Mouse (Mus musculus): ENCODE data around the gene Gxylt2. TPM values are rescaled to one million over a fixed set of nuclear protein-coding genes. Genes with fewer than 3 reads are reported as not detected.
A peak's percentile ranks its signal among the peaks of the same experiment; 100 is the strongest.

Gene Gxylt2
- polyA plus RNA-seq, 1 experiment from 2014 or later: 1.2 TPM

DNA sequence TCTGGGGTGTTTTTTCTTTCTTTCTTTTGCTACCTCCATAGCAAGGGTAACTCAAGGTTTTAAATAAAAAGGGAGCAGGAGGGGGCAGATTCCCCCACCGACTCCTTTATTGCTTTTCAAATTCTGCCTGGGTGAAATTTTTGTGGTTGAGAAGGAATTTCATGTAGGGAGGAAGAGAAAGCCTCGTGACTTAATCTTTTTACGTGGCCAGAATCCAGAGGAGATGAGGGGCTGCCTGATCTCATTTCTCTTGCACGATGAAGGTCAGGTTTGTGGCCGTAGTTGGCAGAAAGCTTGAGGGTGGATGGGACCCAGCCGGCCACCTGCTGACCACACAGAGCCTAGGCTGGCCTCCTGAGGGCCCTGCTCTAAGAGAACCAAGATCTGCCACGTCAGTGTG, 3.0 kb downstream of the Gxylt2 start:
- H3K27ac ChIP-seq (replicated peaks; ENCODE audit: low read depth, low read length): no peak overlapping the region
- 36% methylated on average over 7 of the region's 7 CpGs for WGBS
- no peak overlapping the region for H3K4me2 ChIP-seq (ENCODE audit: low read length)
- peaks cover 23% of the 10 kb centered on the region for H3K27me3 ChIP-seq (ENCODE audit: control insufficient read depth, insufficient read depth, low read length)
- H3K36me3 ChIP-seq (ENCODE audit: control insufficient read depth, insufficient read depth, low read length): no peaks in the 10 kb centered on the region
- H3K9me3 ChIP-seq (ENCODE audit: control insufficient read depth, low read length): no peaks in the 10 kb centered on the region
- H3K9ac ChIP-seq (replicated peaks; ENCODE audit: low read length): no peak overlapping the region
- H3K4me1 ChIP-seq (ENCODE audit: control insufficient read depth, insufficient read depth, low read length): peaks cover 9% of the 10 kb centered on the region; the same call in 1 of the 2 replicates
- ATAC-seq (ENCODE audit: low FRiP score, low TSS enrichment): no peak
- no peak for DNase-seq
- no peak overlapping the region for H3K4me3 ChIP-seq (replicated peaks; ENCODE audit: low read depth, low read length)

DNA sequence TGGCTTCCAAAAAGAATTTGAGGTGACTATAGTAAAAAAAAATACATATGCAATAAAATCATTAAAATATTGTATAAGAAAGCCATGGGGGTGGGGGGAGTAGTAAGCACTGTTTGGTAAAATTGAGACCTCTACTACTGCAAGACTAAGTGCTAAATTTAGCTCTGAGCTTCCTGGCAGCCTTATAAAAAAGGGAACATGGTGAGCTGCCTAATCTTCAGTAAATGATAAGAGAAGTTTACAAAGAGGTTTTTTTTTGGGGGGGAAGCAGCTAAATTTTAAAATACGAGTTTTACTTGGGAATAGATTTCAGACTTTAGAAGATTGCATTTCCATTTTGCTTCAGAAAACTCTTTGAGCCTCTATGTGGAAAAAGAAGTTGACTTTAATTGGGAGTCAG, 3.7 kb downstream of the Gxylt2 start:
- 84% methylated on average over 1 of the region's 1 CpGs for WGBS
- H3K9ac ChIP-seq (replicated peaks; ENCODE audit: low read length): no peak overlapping the region
- H3K4me1 ChIP-seq (ENCODE audit: control insufficient read depth, insufficient read depth, low read length): peaks cover 9% of the 10 kb centered on the region; the same call in 1 of the 2 replicates

DNA sequence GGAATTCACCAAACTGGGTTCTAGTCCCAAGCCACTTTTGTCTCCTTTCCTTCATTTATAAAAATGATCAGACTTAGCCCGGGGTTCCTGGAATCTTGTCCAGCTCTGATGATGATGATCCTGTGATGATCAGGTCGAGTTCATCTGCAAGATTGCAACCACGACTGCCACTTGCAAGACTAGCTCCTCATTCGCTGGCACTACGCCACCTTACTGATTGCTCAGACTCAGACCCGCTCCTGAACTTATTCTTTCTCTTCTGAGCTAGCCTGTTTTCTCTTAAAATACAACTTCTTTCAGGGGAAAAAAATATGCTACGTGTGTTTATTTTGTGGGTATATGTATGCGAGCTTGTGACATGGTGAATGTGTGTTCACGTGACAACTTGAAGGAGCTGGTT, 4.5 kb downstream of the Gxylt2 start:
- H3K4me1 ChIP-seq (ENCODE audit: control insufficient read depth, insufficient read depth, low read length): peaks cover 9% of the 10 kb centered on the region; the same call in 1 of the 2 replicates
- H3K27me3 ChIP-seq (ENCODE audit: control insufficient read depth, insufficient read depth, low read length): peaks cover 17% of the 10 kb centered on the region
- DNase-seq (no peak), ATAC-seq (ENCODE audit: low FRiP score, low TSS enrichment) (no peak)
- no peak overlapping the region for H3K4me3 ChIP-seq (replicated peaks; ENCODE audit: low read depth, low read length)
- H3K4me2 ChIP-seq (ENCODE audit: low read length): no peak overlapping the region
- no peaks in the 10 kb centered on the region for H3K9me3 ChIP-seq (ENCODE audit: control insufficient read depth, low read length)
- 59% methylated on average over 9 of the region's 9 CpGs for WGBS
- H3K9ac ChIP-seq (replicated peaks; ENCODE audit: low read length): no peak overlapping the region
- no peak overlapping the region for H3K27ac ChIP-seq (replicated peaks; ENCODE audit: low read depth, low read length)
- H3K36me3 ChIP-seq (ENCODE audit: control insufficient read depth, insufficient read depth, low read length): no peaks in the 10 kb centered on the region

More for the DNA sequence above, 3.7 kb downstream of the Gxylt2 start:
- H3K27ac ChIP-seq (replicated peaks; ENCODE audit: low read depth, low read length): no peak overlapping the region
- no peak for ATAC-seq (ENCODE audit: low FRiP score, low TSS enrichment)
- H3K36me3 ChIP-seq (ENCODE audit: control insufficient read depth, insufficient read depth, low read length): no peaks in the 10 kb centered on the region
- no peak overlapping the region for H3K4me2 ChIP-seq (ENCODE audit: low read length)
- H3K4me3 ChIP-seq (replicated peaks; ENCODE audit: low read depth, low read length): no peak overlapping the region
- H3K27me3 ChIP-seq (ENCODE audit: control insufficient read depth, insufficient read depth, low read length): peaks cover 23% of the 10 kb centered on the region
- H3K9me3 ChIP-seq (ENCODE audit: control insufficient read depth, low read length): no peaks in the 10 kb centered on the region
- no peak for DNase-seq

DNA sequence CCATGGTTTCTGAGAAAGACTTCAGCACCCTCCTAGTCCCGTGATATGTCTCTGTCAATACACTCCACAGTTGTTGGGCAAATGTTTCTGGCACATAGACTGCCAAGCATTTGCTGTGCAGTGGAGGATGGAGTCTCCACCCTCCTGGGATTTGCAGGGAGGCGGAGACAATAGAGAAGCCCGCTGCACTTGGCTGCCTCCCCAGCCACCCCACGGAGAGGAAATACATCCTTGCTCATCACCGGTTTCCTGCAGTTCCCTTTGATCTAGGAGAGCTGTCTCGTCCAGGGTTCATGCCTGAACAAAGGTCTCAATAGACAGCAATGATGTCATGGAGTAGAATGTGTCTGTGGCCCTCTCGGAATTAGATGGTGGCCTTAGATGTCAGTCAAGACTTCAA, 4.9 kb downstream of the Gxylt2 start:
- Histone ChIP-seq H3K27ac (replicated peaks; ENCODE audit: low read depth, low read length) (no peak overlapping the region), H3K4me1 (ENCODE audit: control insufficient read depth, insufficient read depth, low read length) (peaks cover 9% of the 10 kb centered on the region; the same call in 1 of the 2 replicates), H3K27me3 (ENCODE audit: control insufficient read depth, insufficient read depth, low read length) (peaks cover 17% of the 10 kb centered on the region), H3K4me2 (ENCODE audit: low read length) (no peak overlapping the region), H3K9me3 (ENCODE audit: control insufficient read depth, low read length) (no peaks in the 10 kb centered on the region), H3K4me3 (replicated peaks; ENCODE audit: low read depth, low read length) (no peak overlapping the region), H3K9ac (replicated peaks; ENCODE audit: low read length) (no peak overlapping the region), H3K36me3 (ENCODE audit: control insufficient read depth, insufficient read depth, low read length) (no peaks in the 10 kb centered on the region)
- 5% methylated on average over 7 of the region's 7 CpGs for WGBS
- peak; percentile 64 for DNase-seq
- ATAC-seq (ENCODE audit: low FRiP score, low TSS enrichment): no peak

DNA sequence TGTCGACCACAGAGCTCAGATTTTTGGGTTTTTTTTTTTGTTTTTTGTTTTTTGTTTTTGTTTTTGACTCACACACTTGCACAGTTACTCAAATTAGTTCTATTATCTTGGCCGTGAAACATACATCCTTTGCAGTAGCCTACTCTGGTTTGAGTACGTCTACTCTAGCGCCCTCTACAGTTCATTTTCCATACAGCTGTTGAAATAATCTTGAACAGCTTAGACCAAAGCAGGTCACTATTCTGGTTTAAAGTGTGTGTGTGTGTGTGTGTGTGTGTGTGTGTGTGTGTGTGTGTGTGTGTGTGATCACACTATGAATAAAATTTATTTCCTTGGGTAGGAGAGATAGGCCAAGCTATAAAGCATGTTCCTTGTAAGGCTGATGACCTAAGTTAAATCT, 5.6 kb downstream of the Gxylt2 start:
- Histone ChIP-seq H3K9me3 (ENCODE audit: control insufficient read depth, low read length) (no peaks in the 10 kb centered on the region), H3K4me2 (ENCODE audit: low read length) (no peak overlapping the region), H3K27me3 (ENCODE audit: control insufficient read depth, insufficient read depth, low read length) (peaks cover 13% of the 10 kb centered on the region; the same call in 1 of the 2 replicates), H3K9ac (replicated peaks; ENCODE audit: low read length) (no peak overlapping the region), H3K4me1 (ENCODE audit: control insufficient read depth, insufficient read depth, low read length) (peaks cover 5% of the 10 kb centered on the region; the same call in 1 of the 2 replicates), H3K4me3 (replicated peaks; ENCODE audit: low read depth, low read length) (no peak overlapping the region), H3K27ac (replicated peaks; ENCODE audit: low read depth, low read length) (no peak overlapping the region), H3K36me3 (ENCODE audit: control insufficient read depth, insufficient read depth, low read length) (no peaks in the 10 kb centered on the region)
- ATAC-seq (ENCODE audit: low FRiP score, low TSS enrichment) (no peak), DNase-seq (peak; percentile 47)
- 31% methylated on average over 4 of the region's 4 CpGs for WGBS

DNA sequence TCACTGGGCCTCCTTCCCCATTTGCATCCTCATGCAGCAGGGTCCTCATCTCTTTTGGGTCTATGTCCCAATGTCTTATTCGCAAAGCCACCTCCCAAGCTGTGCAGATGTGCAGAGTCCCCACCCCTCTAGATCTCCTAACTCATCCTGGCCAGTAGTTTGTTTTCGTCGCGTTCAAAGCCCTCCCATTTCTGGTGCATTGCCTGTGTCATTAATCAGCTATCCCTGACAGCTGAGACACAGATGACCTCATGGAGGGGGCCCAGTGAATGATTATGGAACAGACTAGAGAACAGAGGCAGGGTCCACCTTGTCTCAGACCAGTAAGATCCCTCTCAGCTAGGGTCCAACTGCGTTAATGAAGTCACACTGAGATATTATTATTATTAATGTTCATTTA, 6.3 kb downstream of the Gxylt2 start:
- Histone ChIP-seq H3K4me3 (replicated peaks; ENCODE audit: low read depth, low read length) (no peak overlapping the region), H3K36me3 (ENCODE audit: control insufficient read depth, insufficient read depth, low read length) (no peaks in the 10 kb centered on the region), H3K9me3 (ENCODE audit: control insufficient read depth, low read length) (no peaks in the 10 kb centered on the region), H3K27me3 (ENCODE audit: control insufficient read depth, insufficient read depth, low read length) (peaks cover 6% of the 10 kb centered on the region; the same call in 1 of the 2 replicates), H3K4me1 (ENCODE audit: control insufficient read depth, insufficient read depth, low read length) (no peaks in the 10 kb centered on the region), H3K9ac (replicated peaks; ENCODE audit: low read length) (no peak overlapping the region), H3K27ac (replicated peaks; ENCODE audit: low read depth, low read length) (no peak overlapping the region), H3K4me2 (ENCODE audit: low read length) (no peak overlapping the region)
- ATAC-seq (ENCODE audit: low FRiP score, low TSS enrichment) (no peak), DNase-seq (no peak)
- 93% methylated on average over 5 of the region's 5 CpGs for WGBS

DNA sequence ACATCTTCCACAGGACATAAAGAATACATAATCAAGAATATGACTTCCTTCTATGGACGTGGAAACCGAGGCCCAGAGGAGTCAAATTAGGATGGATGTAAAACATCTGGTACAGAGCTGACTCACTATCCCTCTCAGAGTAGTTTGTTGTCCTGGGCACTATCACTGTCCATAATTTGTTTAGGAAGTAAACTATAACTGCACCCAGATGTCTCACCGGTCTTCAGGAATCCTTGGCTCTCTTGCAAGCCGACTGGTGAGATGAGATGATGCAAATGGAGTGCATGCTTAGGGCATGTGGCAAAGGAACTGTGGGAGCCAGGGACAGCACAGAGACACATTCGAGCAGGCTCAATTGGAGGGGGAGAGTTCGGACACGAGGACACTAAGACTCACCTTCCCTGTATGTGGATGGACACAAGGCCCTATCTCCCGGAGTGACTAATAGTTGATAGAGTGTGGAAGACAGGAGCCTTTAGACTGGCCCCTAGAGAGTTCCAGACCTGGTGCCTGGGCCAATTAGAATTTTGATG, 10.8 kb downstream of the Gxylt2 start:
- WGBS: 91% methylated on average over 8 of the region's 8 CpGs
- Histone ChIP-seq H3K4me2 (ENCODE audit: low read length) (no peak overlapping the region), H3K27me3 (ENCODE audit: control insufficient read depth, insufficient read depth, low read length) (no peaks in the 10 kb centered on the region), H3K4me1 (ENCODE audit: control insufficient read depth, insufficient read depth, low read length) (no peaks in the 10 kb centered on the region), H3K36me3 (ENCODE audit: control insufficient read depth, insufficient read depth, low read length) (no peaks in the 10 kb centered on the region), H3K9ac (replicated peaks; ENCODE audit: low read length) (no peak overlapping the region), H3K9me3 (ENCODE audit: control insufficient read depth, low read length) (no peaks in the 10 kb centered on the region), H3K4me3 (replicated peaks; ENCODE audit: low read depth, low read length) (no peak overlapping the region), H3K27ac (replicated peaks; ENCODE audit: low read depth, low read length) (no peak overlapping the region)
- DNase-seq (no peak), ATAC-seq (ENCODE audit: low FRiP score, low TSS enrichment) (no peak)

DNA sequence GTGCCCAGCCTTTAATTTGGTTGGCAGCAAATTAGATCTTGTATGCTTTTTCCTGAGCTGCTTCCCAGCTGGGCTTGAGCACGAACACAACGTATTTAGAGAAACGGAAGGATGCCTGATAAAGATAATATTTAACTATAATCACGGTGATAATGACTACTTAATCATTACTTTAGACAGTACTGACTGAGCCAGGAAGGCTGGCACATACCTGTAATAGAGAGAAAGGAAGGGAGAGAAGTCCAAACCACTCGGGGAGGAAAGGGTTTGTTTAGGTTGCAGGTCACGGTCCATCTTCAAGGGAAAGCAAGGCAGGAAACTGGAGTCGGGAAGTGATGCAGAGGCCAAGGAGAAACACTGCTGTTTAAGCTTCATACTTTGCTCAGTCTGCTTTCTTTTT, 11.6 kb downstream of the Gxylt2 start:
- no peaks in the 10 kb centered on the region for H3K9me3 ChIP-seq (ENCODE audit: control insufficient read depth, low read length)
- ATAC-seq (ENCODE audit: low FRiP score, low TSS enrichment): no peak
- DNase-seq: no peak
- no peak overlapping the region for H3K4me2 ChIP-seq (ENCODE audit: low read length)
- 86% methylated on average over 7 of the region's 7 CpGs for WGBS
- H3K9ac ChIP-seq (replicated peaks; ENCODE audit: low read length): no peak overlapping the region
- H3K27me3 ChIP-seq (ENCODE audit: control insufficient read depth, insufficient read depth, low read length): no peaks in the 10 kb centered on the region
- no peaks in the 10 kb centered on the region for H3K4me1 ChIP-seq (ENCODE audit: control insufficient read depth, insufficient read depth, low read length)
- no peak overlapping the region for H3K27ac ChIP-seq (replicated peaks; ENCODE audit: low read depth, low read length)
- H3K36me3 ChIP-seq (ENCODE audit: control insufficient read depth, insufficient read depth, low read length): no peaks in the 10 kb centered on the region
- no peak overlapping the region for H3K4me3 ChIP-seq (replicated peaks; ENCODE audit: low read depth, low read length)

GRCm38 (mm10) chr6:100716817-100717216, 12.3 kb downstream of the Gxylt2 start:
- WGBS: 81% methylated on average over 8 of the region's 8 CpGs
- H3K9me3 ChIP-seq (ENCODE audit: control insufficient read depth, low read length): no peaks in the 10 kb centered on the region
- DNase-seq: no peak

More at GRCm38 (mm10) chr6:100716817-100717216, 12.3 kb downstream of the Gxylt2 start:
- Histone ChIP-seq H3K27me3 (ENCODE audit: control insufficient read depth, insufficient read depth, low read length) (no peaks in the 10 kb centered on the region), H3K4me3 (replicated peaks; ENCODE audit: low read depth, low read length) (no peak overlapping the region), H3K36me3 (ENCODE audit: control insufficient read depth, insufficient read depth, low read length) (no peaks in the 10 kb centered on the region), H3K4me2 (ENCODE audit: low read length) (no peak overlapping the region), H3K27ac (replicated peaks; ENCODE audit: low read depth, low read length) (no peak overlapping the region), H3K9ac (replicated peaks; ENCODE audit: low read length) (no peak overlapping the region), H3K4me1 (ENCODE audit: control insufficient read depth, insufficient read depth, low read length) (no peaks in the 10 kb centered on the region)
- ATAC-seq (ENCODE audit: low FRiP score, low TSS enrichment): no peak
